Mouse (Mus musculus) intestine, postnatal 0 days (tissue): ENCODE measurements at regions not wholly inside any gene's neighbourhood (a gene's known extent, or its start where the extent isn't known, plus 50 kb on each side); places are given as distances from the start of the nearest gene placed in this dataset.

Source experiments
- ATAC-seq: fragments of 200-750 bp; cut with Nextera tagmentation; 2 replicates; pipeline ENCODE4 v1.8.0; 2017; ENCODE audit warnings: mild to moderate bottlenecking, moderate TSS enrichment, moderate library complexity
- H3K27ac ChIP-seq: fragments of 300-500 bp; sonication (generic); 2 replicates; pipeline ENCODE4 v1.5.1; 2014; ENCODE audit warnings: mild to moderate bottlenecking, low read depth, low read length, moderate library complexity
- H3K27me3 ChIP-seq: fragments of 300-500 bp; sonication (generic); replicated peaks from 2 replicates; pipeline ENCODE4 v1.6.1; 2014; ENCODE audit warnings: low read length, mixed read lengths; ENCODE audit not compliant: control insufficient read depth, insufficient read depth
- H3K36me3 ChIP-seq: fragments of 300-500 bp; sonication (generic); 2 replicates; pipeline ENCODE4 v1.6.1; 2014; ENCODE audit warnings: mild to moderate bottlenecking, moderate library complexity; ENCODE audit not compliant: control insufficient read depth, insufficient read depth
- H3K4me1 ChIP-seq: fragments of 300-500 bp; sonication (generic); replicated peaks from 2 replicates; pipeline ENCODE4 v1.6.1; 2014; ENCODE audit warnings: antibody characterized with exemption, low read length, mixed read lengths; ENCODE audit not compliant: control insufficient read depth, insufficient read depth
- H3K4me2 ChIP-seq: fragments of 300-500 bp; sonication (generic); replicated peaks from 2 replicates; pipeline ENCODE4 v1.6.1; 2014; ENCODE audit warnings: low read depth, mild to moderate bottlenecking, moderate library complexity
- H3K4me3 ChIP-seq: fragments of 300-500 bp; sonication (generic); 2 replicates; pipeline ENCODE4 v1.5.1; 2014; ENCODE audit warnings: low read depth, low read length
- H3K9ac ChIP-seq: fragments of 300-500 bp; sonication (generic); 2 replicates; pipeline ENCODE4 v1.6.1; 2014; ENCODE audit warnings: mild to moderate bottlenecking, low read depth, low read length
- H3K9me3 ChIP-seq: fragments of 300-500 bp; sonication (generic); 2 replicates; pipeline ENCODE4 v1.6.1; 2016; ENCODE audit warnings: mixed run types; ENCODE audit not compliant: control insufficient read depth
- CTCF ChIP-seq: sonication (generic); IDR thresholded peaks from 2 replicates; pipeline ENCODE4 v1.5.1; 2016; ENCODE audit warnings: low read depth, mild to moderate bottlenecking, control low read depth, antibody characterized with exemption, moderate library complexity
- WGBS: fragments of 180-500 bp; shearing (Covaris S2); extraction: QIAGEN DNeasy Blood & Tissue Kit; methylation state at CpG from one replicate; pipeline ENCODE4 v1.1.7; 2014; 5-methylcytosine and 5-hydroxymethylcytosine counted together

- Histone ChIP-seq H3K9me3 (no peaks in the 10 kb centered on the region), H3K36me3 (no peaks in the 10 kb centered on the region), H3K27me3 (no peaks in the 10 kb centered on the region), H3K4me1 (no peaks in the 10 kb centered on the region), H3K4me2 (no peak overlapping the region), H3K4me3 (no peak overlapping the region), H3K27ac (no peak overlapping the region), H3K9ac (no peak overlapping the region)
- TF ChIP-seq CTCF: peak; percentile 78
- no peak for ATAC-seq
- WGBS: 81% methylated on average over 4 of the region's 4 CpGs
Measured at GRCm38 (mm10) chr2:103865319-103866171, 68.1 kb upstream of the Caprin1 start.

DNA sequence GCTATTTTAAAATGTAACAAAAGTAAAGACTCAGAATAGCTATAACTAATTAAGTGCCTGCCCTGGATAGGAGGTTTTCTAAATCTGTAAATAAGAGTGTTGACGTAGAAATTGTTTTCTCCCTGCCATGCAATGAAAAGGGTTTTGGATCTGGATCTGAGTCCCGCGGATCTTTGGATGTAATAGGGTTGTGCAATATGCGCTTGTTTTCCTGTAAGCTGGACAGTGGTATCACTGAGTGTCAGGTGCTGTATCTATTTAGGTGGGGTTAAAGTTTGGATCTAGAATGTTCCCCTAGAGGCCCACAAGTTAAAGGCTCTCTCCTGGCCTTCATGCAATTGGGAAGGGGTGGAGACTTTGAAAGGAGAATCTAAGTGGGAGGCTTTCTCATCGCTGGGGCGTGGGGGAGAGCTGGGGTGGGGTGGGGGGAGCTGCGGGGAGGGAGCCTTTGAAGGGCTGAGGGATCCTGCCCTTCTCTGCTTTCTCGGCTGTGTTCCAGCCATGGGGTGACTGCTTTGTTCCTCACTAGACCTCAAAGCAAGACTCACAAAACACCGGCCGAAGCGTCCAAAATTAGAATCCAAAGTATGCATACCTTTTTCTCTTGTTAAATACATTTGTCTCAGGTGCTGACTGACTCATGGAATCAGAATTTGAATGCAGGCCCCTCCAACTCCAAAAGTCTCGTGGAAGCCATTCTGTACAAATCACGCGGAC is 70.0 kb upstream of the Caprin1 start:
- TF ChIP-seq CTCF: no peak
- 72% methylated on average over 14 of the region's 14 CpGs for WGBS

DNA sequence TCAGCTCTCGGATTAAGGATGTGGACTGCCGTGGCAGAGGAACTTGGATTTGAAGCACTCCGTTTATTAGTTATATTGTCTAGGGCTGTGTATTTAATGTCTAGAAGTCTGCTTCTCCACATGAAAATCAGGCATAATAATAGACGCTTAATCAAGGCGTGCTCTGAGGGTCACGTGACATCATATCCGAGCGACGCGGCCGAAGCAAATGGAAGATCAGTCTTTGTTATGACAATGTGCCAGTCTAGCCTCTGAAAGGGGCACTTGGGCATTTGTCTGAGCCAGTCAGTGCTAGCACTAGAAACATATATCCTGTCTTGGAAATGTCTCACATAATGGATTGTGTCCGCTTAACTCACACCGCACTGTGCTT is 70.5 kb upstream of the Caprin1 start:
- Histone ChIP-seq H3K4me3 (no peak overlapping the region), H3K4me2 (no peak overlapping the region), H3K9me3 (no peaks in the 10 kb centered on the region), H3K27me3 (no peaks in the 10 kb centered on the region), H3K9ac (no peak overlapping the region), H3K36me3 (no peaks in the 10 kb centered on the region), H3K4me1 (no peaks in the 10 kb centered on the region), H3K27ac (no peak overlapping the region)
- no peak for ATAC-seq
- no peak for TF ChIP-seq CTCF
- WGBS: 91% methylated on average over 13 of the region's 13 CpGs

More for the DNA sequence above, 70.0 kb upstream of the Caprin1 start:
- ATAC-seq: no peak
- Histone ChIP-seq H3K9ac (no peak overlapping the region), H3K27ac (no peak overlapping the region), H3K36me3 (no peaks in the 10 kb centered on the region), H3K27me3 (no peaks in the 10 kb centered on the region), H3K9me3 (no peaks in the 10 kb centered on the region), H3K4me3 (no peak overlapping the region), H3K4me2 (no peak overlapping the region), H3K4me1 (no peaks in the 10 kb centered on the region)

DNA sequence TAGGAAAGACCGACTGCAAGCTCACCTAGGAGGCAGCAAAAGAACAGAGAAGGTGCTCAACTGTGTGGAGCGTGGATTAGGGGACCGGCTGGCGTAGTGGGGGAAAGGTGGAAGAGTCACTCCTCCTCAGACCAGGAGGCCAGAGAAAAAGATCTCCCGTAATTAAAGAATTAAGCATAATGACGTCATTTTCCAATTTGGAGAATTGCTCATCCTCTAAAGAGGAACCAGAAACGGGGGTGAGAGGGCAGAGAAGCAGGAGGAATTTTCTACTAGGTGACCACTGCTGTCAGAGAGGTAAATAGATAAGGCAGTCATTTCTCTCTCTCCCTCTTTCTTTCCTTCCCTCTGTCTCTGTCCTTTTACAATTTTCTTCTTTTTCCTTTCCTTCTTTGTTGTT is 71.2 kb upstream of the Caprin1 start:
- Histone ChIP-seq H3K27ac (no peak overlapping the region), H3K9me3 (no peaks in the 10 kb centered on the region), H3K9ac (no peak overlapping the region), H3K27me3 (no peaks in the 10 kb centered on the region), H3K36me3 (no peaks in the 10 kb centered on the region), H3K4me1 (no peaks in the 10 kb centered on the region), H3K4me3 (no peak overlapping the region), H3K4me2 (no peak overlapping the region)
- no peak for ATAC-seq
- 64% methylated on average over 7 of the region's 7 CpGs for WGBS
- no peak for TF ChIP-seq CTCF

- H3K4me1 ChIP-seq: no peaks in the 10 kb centered on the region
- no peak overlapping the region for H3K4me3 ChIP-seq
- H3K9me3 ChIP-seq: no peaks in the 10 kb centered on the region
- no peaks in the 10 kb centered on the region for H3K27me3 ChIP-seq
- no peaks in the 10 kb centered on the region for H3K36me3 ChIP-seq
- WGBS: 32% methylated on average over 12 of the region's 12 CpGs
- H3K27ac ChIP-seq: no peak overlapping the region
- no peak for ATAC-seq
- H3K4me2 ChIP-seq: no peak overlapping the region
- H3K9ac ChIP-seq: no peak overlapping the region
- TF ChIP-seq CTCF: peak; percentile 92
Measured at GRCm38 (mm10) chr2:103871522-103872276, 74.2 kb upstream of the Caprin1 start.

DNA sequence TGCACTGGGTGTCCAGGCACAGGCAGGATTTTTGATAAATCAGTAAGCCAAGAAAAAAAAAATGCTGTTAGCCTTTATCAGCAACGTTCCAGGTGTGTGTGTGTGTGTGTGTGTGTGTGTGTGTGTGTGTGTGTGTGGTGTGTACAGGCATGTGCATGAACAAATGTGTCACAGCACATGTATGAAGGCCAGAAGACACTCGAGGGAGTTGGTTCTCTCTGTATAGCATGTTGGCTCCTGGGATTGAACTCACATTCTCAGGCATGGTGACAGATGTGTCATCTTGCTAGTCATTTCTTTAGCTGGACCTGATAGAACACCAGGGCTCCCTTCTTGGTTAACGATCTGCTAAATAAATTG is 74.8 kb upstream of the Caprin1 start:
- WGBS: 65% methylated on average over 3 of the region's 3 CpGs
- ATAC-seq: no peak

More for the DNA sequence above, 74.8 kb upstream of the Caprin1 start:
- no peak overlapping the region for H3K4me2 ChIP-seq
- H3K36me3 ChIP-seq: no peaks in the 10 kb centered on the region
- H3K27ac ChIP-seq: no peak overlapping the region
- H3K4me1 ChIP-seq: no peaks in the 10 kb centered on the region
- no peak overlapping the region for H3K4me3 ChIP-seq
- no peak overlapping the region for H3K9ac ChIP-seq
- no peak for TF ChIP-seq CTCF
- no peaks in the 10 kb centered on the region for H3K27me3 ChIP-seq
- H3K9me3 ChIP-seq: no peaks in the 10 kb centered on the region
